Mouse (Mus musculus) layer of hippocampus, adult 9-11 months (tissue): ENCODE measurements around the gene Klf13.

Source experiments
- DNase-seq: peaks from one replicate; pipeline ENCODE4 v3.0.0; 2022

The Klf13 gene

GRCm38 (mm10) chr7:63905190-63905589 lies 33.5 kb downstream of the Klf13 start:
- no peak for DNase-seq

GRCm38 (mm10) chr7:63903635-63904380 lies 34.9 kb downstream of the Klf13 start:
- no peak for DNase-seq

GRCm38 (mm10) chr7:63902604-63903210 lies 36.0 kb downstream of the Klf13 start:
- no peak for DNase-seq

GRCm38 (mm10) chr7:63901942-63902341 lies 36.8 kb downstream of the Klf13 start:
- DNase-seq: no peak

GRCm38 (mm10) chr7:63901346-63901745 lies 37.4 kb downstream of the Klf13 start:
- DNase-seq: peak; percentile 71

- DNase-seq: no peak
Observed at GRCm38 (mm10) chr7:63900411-63900810, 38.3 kb downstream of the Klf13 start.

GRCm38 (mm10) chr7:63899925-63900324 lies 38.8 kb downstream of the Klf13 start:
- no peak for DNase-seq

GRCm38 (mm10) chr7:63898201-63898600 lies 40.5 kb downstream of the Klf13 start:
- DNase-seq: no peak

GRCm38 (mm10) chr7:63897655-63898054 lies 41.1 kb downstream of the Klf13 start:
- no peak for DNase-seq

GRCm38 (mm10) chr7:63896968-63897468 lies 41.7 kb downstream of the Klf13 start:
- peak; percentile 97 for DNase-seq

- no peak for DNase-seq
Observed at GRCm38 (mm10) chr7:63896276-63896967, 42.3 kb downstream of the Klf13 start.

- DNase-seq: no peak
Observed at GRCm38 (mm10) chr7:63895223-63895622, 43.5 kb downstream of the Klf13 start.

GRCm38 (mm10) chr7:63894662-63895061 lies 44.1 kb downstream of the Klf13 start:
- DNase-seq: no peak

GRCm38 (mm10) chr7:63893729-63894128 lies 45.0 kb downstream of the Klf13 start:
- DNase-seq: no peak

- no peak for DNase-seq
Observed at GRCm38 (mm10) chr7:63893201-63893600, 45.5 kb downstream of the Klf13 start.

- DNase-seq: peak; percentile 4
Observed at GRCm38 (mm10) chr7:63891488-63892075, 47.1 kb downstream of the Klf13 start.

GRCm38 (mm10) chr7:63889116-63889975 lies 49.4 kb downstream of the Klf13 start:
- no peak for DNase-seq

GRCm38 (mm10) chr7:63888674-63889073 lies 50.0 kb downstream of the Klf13 start:
- DNase-seq: no peak

- no peak for DNase-seq
Observed at GRCm38 (mm10) chr7:63887602-63888123, 51.1 kb downstream of the Klf13 start.

GRCm38 (mm10) chr7:63887034-63887551 lies 51.6 kb downstream of the Klf13 start:
- no peak for DNase-seq

GRCm38 (mm10) chr7:63885025-63885424 lies 53.7 kb downstream of the Klf13 start:
- no peak for DNase-seq

- DNase-seq: no peak
Observed at GRCm38 (mm10) chr7:63882739-63883138, 56.0 kb downstream of the Klf13 start.
